Mouse (Mus musculus) Muller cell, postnatal 12 days (primary cell): Measurements from ENCODE around the gene Gls.
A peak's percentile ranks its signal among the peaks of the same experiment; 100 is the strongest.

Source experiments
- DNase-seq: peaks from one replicate; pipeline ENCODE4 v3.0.0-alpha.2; 2015; ENCODE audit errors: inconsistent ontology term

The Gls gene

GRCm38 (mm10) chr1:52124818-52125217, 108.2 kb downstream of the Gls start:
- DNase-seq = no peak

DNA sequence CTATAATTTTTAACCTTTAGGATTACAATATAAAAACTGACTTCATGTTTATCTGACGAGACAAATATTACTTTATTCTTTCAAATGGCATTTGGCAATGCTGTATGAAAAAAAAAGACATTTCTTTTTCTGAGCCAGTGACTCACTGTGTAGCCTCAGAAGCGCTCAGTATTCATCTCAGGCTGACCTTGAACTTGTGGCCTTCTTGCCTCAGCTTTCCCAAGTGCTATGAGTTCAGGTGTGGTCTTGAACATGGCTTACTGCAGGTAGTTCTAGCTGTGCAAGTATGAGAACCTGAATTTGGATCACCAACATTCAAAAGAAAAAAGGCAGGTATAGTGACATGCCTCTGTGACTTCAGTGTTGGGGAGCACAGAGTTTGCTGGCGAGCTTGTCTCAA, 112.0 kb downstream of the Gls start:
- no peak for DNase-seq

DNA sequence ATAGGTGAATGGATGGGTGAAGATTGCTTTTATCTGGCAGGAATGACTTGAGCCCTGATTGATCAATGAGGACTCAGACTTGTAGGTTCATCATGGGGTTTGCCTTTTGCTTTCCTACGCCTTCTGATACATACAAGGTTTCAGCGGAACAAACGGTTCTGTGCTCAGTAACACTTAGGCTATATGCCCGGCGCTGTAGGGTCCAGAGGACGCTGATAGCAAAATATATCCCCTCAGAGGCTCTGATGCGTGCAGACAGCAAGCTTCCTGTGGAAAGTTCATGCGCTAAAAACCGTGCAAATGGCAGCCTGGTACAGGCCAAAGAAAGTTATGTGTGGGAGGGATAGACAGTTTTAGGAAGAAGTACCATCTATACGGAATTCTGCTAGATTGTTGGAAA, 112.8 kb downstream of the Gls start:
- DNase-seq = peak; percentile 14

DNA sequence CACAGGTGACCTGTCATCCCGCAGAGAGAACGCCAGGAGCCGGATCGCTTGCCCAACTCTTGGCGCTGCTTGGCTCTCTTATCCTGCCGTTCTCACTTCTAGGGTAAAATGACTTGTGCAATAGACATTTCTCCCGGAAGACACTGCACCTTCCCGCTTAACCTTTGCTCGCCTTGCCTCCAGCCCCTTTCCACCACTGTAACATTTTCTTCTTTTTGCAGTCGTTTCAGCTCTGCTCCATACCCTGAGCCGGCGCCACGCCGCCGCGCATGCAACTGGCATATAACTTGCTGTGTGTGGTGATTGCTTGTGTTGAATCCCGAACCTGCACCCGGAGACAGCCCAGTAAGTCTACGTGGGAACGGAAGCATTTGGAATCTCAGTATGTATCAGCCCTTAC, 113.3 kb downstream of the Gls start:
- DNase-seq = no peak

GRCm38 (mm10) chr1:52118860-52119591, 114.0 kb downstream of the Gls start, which contains the start of gene Stat1:
Stat1 (plus strand) TSS chr1:52119440.
- peak; percentile 97 for DNase-seq

DNA sequence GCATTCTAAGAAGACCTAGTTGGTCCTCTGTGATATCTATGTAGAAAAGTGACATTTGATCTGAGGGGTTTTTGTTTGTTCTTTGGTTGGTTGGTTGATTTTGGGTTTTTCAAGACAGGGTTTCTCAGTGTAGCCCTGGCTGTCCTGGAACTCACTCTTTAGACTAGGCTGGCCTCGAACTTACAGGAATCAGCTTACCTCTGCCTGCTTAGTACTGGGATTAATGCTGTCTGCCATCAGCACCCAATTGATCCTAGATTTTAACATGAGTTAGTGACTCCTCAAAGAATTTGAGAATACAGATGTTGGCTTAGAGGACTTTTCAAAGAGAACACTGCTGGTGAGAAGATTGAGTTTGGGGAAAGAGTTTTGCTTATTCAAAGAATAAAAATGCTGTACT, 115.3 kb downstream of the Gls start:
- DNase-seq = no peak

DNA sequence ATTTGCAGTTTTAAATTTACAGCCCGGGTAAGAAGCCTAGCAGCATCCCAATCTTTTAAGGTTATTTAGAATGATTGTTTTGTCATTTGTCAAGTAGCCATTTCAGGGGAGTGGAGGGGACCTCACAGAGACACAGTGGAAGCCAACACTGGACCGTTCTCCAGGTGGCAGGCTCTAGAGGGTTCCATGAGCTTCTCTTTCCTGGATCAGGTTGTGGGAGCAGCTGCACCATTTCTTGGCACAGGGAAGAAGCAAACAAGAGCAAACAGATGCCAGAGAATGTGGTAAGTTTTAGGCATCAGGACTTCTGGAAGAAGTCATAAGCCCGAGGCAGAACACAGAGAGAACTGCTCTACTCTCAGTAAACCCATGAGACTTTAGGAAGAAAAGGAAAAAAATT, 116.6 kb downstream of the Gls start:
- DNase-seq = no peak

DNA sequence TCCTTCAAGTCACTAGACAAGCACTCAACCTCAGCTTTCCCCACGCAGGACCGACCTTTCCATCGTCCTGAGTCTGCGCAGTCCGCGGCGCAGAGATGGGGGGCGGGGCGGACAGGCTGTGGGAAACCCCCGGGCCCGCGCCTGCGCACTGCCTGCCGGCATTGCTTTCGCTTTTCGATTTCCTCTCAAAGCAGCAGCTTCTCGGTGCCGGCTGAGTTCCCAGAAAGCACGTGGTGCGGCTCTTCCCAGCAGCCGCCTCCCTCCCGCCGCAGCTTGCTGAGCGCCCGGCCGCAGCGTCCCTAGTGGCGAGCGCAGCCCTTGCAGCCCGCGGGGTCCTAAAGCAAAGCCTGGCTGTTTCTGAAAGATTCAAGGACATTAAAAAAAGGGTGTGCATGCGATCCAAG, 119.4 kb downstream of the Gls start:
- peak; percentile 99 for DNase-seq
